Mouse (Mus musculus) WW6 (cell line): ENCODE measurements at regions not wholly inside any gene's neighbourhood (a gene's known extent, or its start where the extent isn't known, plus 50 kb on each side); places are given as distances from the start of the nearest gene placed in this dataset.
"Not testable (repeated sequence)": the region's sequence is repeated elsewhere in the genome, so short reads cannot be mapped to it uniquely, and the experiment has no call there.

Experiments
- DNase-seq: peaks from one replicate; pipeline ENCODE4 v3.0.0-alpha.2; 2013; ENCODE audit warnings: low read depth, low spot score

DNA sequence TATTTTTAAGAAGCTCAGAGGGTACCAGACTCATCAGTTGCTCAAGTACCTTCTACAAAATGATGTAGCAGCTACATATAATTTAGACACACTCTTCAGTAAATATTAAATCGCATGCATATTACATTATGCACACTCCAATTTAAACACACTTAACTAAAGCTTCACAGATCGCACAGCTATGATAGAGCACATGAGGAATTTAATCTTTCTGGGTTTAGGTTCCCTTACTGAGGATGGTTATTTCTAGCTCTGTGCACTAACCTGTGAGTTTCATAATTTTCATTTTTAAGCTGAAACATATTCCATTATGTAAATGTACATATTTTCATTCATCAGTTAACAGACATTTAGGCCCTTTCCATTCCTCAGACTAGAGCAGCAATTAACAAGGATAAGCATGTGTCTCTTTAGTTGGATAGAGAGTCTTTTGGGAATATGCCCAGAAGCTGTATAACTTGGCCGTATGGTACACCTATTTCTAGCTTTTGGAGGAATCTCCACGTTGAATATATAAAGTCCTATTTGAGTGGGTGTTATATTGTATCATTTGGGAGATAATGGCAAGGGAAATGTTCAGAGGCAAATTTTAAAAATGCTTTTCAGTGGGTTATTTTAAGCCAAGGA, 694.0 kb downstream of the Trib2 start:
- DNase-seq = no peak

DNA sequence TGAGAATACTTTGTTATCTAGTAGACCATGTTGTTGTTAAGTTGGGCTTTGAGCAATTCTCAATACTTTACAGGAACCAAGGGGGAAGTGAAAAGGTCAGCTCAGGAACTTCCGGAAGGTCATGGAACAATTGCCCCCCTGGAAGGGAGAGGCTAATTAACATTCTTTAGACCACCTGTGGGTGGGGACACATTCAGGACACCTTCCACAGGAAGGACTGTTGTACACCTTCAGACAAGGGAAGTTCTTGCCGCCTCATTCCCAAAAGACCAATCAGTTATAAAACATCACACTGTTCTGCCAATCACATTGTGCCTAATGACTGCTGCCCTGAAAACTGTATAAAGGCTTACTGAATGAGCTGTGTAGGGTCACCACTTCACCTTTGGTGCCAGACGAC, 701.2 kb downstream of the Trib2 start:
- no peak for DNase-seq

DNA sequence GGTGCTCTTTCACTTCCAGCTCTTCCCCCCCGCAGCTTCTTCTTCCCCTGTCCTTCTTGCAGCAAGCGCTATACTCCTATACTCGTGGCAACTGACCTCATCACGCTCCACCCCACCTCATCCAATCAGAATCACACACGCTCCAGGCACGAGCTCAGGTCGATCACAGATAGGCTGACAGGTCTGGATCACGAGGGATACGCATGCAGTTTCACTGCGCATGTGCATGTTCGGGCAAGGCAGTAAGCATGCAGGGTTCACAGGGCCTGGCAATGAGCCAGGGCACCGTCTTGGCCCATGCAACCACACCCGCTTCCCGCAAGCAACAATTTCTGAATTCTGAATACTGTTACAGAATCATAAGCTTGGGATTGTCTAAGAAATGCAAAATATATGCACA, 701.9 kb downstream of the Trib2 start:
- DNase-seq = no peak

DNA sequence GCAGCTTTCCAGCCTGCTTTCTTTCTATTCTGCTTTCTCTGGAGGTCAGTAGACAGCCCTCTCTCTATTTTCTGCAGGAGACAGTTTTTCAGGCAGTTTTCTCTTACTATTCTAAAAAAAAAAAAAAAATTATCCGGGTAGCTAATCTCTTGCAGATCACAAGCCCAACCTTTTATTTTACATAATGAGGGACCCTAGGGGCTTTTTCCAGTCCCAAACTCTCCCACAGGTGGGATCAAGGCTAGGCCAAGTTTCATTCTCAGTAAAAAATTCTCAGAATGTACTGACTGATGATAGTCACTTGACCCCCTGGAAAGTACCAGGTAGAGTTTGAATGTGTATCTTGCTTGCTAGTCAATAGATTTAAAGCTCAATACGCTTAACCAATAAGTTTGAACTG, 705.7 kb downstream of the Trib2 start:
- DNase-seq = no peak

DNA sequence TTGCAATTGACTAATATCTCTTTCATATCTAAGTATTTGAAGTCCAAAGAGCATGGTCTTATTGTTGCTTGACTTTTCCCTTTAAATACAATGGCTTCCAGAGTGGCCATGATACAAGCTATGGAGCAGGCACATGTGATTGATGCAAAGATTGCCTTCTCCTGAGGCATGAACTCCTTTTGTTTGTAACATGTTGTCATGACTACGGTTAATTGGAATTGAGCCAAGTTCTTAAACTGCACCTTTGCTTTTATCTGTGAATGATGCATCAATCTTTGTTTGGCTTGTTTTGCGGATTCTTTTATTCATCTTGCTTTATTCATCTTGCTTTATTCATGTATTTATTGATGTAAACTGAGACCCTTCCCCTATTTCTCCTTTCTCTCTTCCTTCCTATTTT, 711.8 kb downstream of the Trib2 start:
- DNase-seq = no peak

DNA sequence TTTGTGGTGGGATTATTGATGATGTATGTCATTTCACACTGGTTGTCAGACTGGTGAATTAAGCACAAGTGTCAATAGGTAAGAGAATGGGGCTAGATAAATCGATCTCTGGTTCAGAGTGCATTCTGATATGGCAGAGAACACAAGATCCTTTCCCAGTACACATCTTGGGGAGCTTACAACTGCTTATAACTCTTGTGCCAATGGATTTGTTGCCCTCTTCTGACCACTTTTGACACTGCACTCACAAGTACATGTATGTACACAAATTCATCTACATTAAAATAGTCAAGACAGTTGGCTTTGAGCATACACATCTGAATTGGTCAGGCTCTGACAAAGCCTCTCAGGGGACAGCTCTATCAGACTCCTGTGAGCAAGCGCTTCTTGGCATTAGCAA, 738.1 kb downstream of the Trib2 start:
- DNase-seq = peak; percentile 20

DNA sequence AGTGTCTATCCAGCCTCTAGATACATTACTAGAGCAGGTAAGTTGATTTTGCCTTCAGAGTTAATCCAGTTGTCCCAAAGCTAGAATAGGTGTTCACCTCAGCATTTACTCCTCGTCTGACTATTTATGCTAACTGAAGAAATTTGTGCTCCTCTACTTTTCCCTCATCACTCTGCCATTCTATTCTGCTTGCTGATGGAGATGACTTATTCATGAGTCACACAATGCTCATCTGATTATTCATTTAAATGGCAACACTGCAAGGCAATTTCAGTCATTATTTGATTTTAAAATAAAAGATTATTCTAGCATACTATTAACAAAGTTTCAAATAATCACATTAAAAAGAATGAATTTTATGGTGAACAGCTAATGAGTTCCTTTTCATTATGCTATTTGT, 752.4 kb downstream of the Trib2 start:
- DNase-seq = no peak

DNA sequence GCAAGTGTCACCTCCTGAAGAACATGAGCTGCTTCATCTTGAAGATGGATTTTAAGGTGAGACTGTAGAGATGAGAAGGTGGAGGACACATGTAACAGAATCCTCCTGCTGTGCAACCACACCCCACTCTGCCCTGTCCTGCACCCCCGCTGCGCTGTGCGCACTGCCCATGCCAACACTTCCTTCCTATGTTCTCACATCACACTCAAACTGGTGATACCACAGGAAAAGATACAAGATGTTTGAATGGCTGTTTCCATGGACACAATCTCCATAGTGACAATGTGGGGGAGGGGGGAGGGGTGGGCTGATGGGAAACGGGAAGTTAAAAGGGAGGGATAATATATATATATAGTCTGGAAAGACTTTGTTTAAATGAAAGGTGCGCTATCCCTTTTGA, 765.3 kb downstream of the Trib2 start:
- DNase-seq = no peak

DNA sequence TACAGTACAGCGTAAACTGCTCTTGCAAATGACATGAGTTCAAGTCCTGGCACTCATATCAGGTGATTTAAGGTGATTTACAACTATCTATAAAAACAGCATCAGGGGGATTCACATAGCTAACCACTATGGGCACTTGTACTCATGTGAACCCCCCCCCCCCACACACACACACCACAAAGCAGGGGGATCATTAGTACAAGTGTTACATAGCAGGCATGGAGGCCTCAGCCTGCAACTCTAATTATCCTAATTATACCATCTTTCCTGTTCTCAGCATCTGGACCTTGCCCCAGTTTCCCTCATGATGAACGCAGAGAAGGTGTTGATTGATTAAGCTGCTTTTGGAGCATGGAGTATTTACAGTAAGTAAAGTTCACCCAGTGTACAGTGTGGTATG, 773.5 kb downstream of the Trib2 start:
- DNase-seq = no peak

DNA sequence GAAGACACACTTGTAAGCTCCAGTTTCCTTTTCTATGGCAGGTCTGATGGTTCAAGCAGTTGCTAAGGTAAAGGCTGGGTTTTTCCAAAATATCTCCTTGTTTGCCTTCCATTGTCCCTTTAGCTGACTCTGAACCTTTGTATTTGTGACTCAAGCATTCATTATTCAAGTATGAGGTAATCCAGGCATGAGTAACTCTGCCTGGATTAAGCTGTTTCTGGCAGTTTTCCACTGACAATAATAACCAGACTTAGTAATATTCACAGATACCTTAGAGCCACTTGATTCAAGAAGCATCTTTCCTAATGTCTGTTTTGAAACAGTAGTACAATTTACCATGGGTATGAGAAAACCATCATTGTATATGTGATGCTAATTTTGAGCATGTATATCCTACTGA, 805.6 kb downstream of the Trib2 start:
- no peak for DNase-seq

DNA sequence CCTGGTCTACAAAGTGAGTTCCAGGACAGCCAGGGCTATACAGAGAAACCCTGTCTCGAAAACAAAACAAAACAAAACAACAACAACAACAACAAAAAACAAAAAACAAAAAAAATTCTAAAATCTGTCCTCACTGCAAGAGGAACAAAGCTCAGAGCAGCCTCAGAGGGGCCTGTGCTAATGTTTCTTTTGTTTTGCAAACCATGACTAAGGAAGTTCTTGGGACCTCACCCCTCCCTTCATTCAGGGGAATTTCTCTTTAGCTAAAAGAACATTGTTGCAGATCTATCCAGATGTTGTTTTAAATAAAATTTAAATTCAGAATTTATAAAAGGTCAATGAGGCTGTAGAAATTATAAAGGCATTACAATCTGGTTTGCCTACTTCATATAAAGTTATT, 814.3 kb downstream of the Trib2 start:
- not testable (repeated sequence) for DNase-seq
